Mouse (Mus musculus): ENCODE results near the gene Hapln2.
A peak's percentile ranks its signal among the peaks of the same experiment; 100 is the strongest.

Hapln2 gene

DNA sequence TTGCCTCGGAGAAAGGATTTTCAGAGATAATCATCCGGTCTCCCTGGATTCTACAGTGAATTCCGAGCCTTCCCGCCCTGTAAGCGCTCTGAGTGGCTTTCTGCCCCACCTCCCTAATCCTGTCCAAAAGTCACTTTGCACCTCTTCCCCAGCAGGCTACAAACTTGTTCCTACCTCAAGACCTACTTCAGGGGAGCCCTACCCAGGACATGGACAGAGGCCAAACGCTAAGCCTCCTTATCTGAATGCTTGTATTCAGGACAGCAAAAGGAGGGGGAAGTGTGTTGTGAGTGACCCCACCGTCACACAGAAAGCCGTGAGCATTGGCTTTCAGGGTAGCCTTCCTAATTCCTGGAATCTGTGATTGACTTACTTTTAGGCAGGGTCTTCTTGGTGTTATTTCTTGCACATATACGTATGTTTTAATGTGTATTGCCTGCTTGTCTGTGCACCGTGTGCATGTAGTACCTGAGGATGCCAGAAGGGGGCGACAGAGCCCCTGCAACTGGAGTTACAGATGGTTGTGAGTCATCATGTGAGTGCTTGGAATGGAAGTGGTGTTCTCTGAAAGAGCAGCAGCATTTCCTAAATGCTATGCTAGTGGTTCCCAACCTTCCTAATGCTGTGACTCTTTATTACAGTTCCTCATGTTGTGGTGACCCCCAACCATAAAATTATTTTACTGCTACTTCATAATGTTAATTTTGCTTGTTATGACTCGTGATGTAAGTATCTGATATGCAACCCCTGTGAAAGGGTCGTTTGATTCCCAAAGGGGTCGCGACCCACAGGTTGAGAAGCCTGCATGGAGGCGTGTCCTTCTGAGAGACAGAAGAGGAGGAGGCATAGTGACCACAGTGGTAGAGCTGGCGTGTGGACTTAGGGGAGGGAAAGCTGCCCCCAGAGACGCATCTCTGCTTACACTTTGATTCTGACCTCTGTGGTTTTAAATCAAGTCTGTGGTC, 21.3 kb downstream of the Hapln2 start:
- DNase-seq (ENCODE audit: low spot score) = peak; percentile 69

GRCm38 (mm10) chr3:88002291-88002976, 24.9 kb downstream of the Hapln2 start:
- peak; percentile 69 for DNase-seq (ENCODE audit: low spot score)

DNA sequence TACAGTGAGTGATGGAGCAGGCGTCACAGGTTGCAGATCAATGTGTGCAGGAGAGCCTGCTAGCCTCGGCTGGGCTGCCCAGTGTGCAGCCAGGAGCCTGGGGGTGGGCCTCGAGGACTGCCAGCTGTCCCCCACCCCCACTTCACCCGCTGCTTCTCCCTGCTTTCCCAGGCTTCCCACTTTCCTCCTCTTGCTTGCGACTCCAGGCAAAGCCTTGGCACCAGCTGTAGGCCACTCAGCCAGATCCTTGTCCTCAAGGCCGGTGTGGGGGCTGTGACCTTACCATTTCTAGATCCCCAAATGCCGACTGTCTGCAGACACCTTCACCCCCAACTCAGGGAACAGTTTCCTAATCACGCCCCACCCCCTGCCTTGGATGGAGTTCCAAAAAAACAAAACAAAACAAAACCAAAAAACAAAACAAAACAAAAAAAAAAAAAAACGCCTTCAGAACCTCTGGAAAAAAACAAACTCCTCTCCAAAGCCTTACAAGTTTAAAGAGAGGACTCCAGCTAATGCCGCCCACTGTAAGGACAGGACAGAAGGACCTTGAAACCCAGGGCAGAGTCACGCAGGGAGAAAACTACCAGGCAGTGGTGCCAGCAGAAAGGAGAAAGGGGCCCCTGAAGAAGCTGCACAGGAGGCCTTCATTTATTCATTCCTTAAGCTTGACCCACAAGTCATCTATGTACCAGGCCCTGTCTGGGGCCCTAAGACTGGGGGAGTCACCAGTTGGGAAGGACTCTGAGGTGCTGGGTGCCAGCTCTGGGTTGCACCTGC, 26.4 kb downstream of the Hapln2 start:
- peak; percentile 68 for DNase-seq (ENCODE audit: low spot score)

GRCm38 (mm10) chr3:88000181-88000580, 27.2 kb downstream of the Hapln2 start, which contains the start of gene Bcan:
TSS of gene Bcan (minus strand) at chr3:88000230.
- peak; percentile 69 for DNase-seq (ENCODE audit: low spot score)

DNA sequence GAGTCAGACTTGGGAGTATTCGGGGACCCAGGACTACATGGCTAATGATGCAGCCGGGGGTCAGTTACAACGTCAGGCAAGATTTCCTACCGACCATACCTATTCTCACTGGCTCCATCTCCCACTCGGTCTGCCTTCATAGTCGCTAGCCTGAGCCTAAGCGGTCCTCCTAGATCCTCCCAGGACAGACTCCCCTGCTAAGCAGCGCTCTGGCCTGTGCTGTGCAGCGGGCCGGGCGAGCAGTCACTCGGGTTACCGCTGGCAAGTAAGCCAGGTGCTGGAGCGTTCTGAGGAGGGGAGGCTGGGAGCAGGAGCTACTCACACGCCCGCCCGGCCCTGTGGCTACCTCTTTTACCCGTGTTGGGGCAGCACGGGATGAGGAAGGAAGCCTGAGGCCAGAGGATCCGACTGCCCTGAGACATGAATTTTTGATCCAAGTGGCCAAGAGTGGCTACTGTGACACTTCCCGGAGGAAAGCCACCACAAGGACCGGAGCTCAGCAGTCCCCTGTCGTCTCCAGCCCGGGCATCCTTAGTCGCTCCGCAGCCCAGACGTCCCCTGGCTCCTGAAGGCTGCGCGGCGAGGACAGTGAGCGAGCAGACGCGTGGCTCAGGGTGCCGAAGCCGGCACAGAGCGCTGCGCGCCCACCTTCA, 28.0 kb downstream of the Hapln2 start:
- no peak for DNase-seq (ENCODE audit: low spot score)

- DNase-seq (ENCODE audit: low spot score) = no peak
Measured at GRCm38 (mm10) chr3:87998747-87999146, 28.6 kb downstream of the Hapln2 start.

GRCm38 (mm10) chr3:87996971-87997614, 30.3 kb downstream of the Hapln2 start:
- DNase-seq (ENCODE audit: low spot score) = peak; percentile 78

- no peak for DNase-seq (ENCODE audit: low spot score)
Measured at GRCm38 (mm10) chr3:87996401-87996800, 31.0 kb downstream of the Hapln2 start.

DNA sequence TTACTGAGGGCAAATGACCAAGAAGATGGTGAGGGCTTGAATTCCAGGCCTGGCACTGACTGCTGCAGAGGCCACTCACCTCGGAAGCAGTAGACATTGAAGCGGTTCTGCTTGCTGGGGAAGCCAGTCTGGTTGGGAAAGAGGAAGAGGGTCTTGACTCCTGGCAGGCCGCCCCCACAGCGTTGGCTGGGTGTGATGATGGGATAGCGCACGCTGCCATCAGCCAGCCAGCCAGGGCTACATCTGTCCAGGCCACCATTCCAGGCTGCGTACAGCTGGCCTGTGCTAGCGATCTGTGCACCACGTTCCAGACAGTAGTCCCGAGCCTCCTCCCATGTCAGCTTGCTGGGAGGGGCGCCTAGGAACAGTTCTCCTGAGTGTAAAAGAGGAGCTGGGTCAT, 32.1 kb downstream of the Hapln2 start:
- DNase-seq (ENCODE audit: low spot score) = no peak

DNA sequence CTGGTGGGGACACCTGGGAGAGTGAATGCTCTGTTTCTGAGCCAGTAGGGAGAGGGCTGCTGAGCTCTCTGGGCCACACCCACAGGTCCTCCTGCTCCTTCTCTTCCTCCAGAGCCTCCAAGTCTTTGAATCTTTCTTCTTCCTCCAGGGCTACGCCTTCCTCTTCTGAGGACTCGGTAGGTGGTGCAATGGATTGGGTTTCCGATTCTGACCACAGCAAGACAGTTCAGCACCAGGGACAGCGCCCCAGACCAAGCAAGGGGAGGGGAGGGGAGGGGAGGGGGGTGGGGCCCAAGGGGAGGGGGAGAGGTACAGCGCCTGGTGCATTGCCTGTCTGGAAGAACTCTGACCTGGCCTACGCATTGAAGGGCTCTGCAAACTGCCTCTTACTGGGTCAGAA, 33.9 kb downstream of the Hapln2 start:
- DNase-seq (ENCODE audit: low spot score) = peak; percentile 81

DNA sequence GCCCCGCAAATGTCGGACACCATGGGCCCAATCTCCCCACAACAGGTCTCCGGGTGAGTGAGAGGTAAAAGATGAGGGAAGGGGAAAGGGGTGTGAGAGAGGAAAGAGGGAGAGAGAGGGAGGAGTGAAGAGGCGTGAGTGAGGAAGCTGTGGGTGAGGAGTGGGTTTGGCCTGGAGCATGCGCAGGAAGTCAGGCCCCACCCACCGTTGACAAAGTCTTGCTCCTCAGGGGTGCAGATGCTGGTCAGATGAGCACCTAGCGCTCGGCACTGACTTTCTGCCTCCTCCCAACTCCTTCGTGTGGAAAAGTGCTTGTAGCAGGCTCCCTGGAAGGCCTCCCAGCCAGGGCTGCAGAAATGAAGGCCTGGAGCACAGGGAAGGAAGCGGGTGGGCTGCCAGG, 37.4 kb downstream of the Hapln2 start:
- no peak for DNase-seq (ENCODE audit: low spot score)

DNA sequence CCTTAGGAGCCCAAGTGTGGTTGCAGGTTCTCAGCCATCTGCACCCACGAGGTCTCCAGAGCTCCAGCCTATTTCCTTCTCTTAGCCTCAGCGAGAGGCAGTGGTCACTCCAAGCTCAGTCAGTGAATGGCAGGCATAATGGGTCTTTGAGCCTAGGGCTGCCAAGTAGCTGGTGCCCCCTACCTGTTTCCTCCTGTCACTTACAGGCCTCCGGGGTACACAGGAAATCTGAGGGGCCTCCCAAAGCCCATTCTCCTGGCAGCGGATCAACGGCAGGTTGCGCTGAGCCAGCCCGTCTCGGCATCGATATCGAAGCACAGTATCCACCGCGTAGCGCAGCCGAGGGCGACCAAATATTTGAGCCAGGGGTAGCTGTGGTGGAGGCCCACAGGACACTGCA, 39.3 kb downstream of the Hapln2 start:
- no peak for DNase-seq (ENCODE audit: low spot score)

GRCm38 (mm10) chr3:87987633-87988032, 39.8 kb downstream of the Hapln2 start:
- no peak for DNase-seq (ENCODE audit: low spot score)

- peak; percentile 100 for DNase-seq (ENCODE audit: low spot score)
Measured at GRCm38 (mm10) chr3:87986868-87987267, 40.5 kb downstream of the Hapln2 start.

DNA sequence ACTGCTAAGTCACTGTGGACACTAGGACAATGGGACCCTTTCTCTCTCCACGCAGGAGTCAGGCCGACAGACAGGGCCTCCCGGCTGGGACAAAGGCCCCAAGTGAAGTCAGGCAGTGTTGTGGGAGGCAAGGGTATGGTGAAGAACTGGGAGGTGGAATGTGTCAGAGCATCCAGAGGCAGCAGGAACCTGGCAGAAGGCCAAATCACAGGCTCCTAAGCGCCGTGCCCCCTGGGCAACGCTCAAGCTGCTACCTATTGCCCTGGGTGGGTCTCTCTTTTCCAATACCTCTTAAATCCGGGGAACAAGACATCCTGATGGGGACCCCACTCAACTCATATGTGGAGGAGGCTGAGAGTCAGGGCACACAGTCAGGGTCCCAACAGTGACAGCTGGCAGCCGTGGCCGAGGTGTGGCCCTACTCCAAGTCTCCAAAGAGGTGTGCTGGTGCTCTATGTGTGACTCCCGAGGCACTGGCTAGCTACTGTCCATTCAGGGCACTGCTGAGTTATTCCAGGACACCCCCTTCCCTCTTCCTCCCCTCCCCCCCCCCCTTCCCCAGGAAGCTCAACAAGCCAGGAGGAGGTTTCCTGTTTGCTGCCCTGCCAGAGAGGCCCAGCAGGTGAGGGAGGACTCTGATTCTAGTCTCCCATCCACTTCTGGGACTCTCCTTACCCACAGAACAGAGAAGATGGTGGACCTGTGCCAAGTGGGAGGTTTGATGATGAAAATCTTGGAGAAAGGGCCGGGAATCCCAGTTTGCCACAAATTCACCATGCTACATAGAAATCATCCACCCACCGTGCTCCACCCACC, 41.7 kb downstream of the Hapln2 start:
- DNase-seq (ENCODE audit: low spot score) = peak; percentile 74

DNA sequence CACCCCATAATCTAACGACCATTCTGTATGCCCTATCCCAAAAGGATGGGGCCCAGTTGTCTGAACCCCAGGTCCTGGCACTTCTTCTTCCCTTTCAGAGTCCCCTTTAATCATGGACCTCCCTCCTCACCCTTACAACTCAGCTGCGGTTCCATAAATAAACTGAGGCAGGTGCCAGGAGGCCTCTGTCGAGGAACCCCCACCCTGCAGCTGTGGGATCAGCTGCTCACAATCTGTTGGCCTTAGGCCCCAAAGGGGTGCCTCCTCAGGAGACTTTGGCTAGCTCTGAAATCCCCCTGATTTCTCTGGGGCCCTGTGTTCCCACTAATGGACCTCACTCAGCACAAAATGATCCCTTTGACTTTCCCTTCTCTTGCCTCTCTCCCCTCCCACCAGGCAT, 43.3 kb downstream of the Hapln2 start:
- no peak for DNase-seq (ENCODE audit: low spot score)

DNA sequence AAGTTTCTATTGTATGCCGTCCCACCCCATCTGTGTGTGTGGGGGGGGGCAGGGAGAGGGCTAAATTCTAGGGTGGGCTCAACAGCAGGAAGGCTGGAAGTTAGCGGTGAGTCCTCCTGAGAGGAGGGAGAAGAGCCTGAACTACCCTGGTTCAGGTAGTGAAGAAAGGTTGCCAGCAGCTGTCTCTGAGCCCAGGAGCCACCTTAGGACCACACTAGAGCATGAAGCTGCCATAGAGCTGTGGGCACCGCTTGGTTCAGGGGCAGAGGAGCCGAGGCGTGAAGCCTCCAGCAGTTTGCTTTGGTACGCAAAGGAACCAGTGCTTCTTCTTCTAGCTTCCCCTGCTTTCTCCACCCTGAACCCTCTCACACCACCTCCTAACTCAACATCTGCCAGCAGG, 43.8 kb downstream of the Hapln2 start:
- DNase-seq (ENCODE audit: low spot score) = no peak

- no peak for DNase-seq (ENCODE audit: low spot score)
Measured at GRCm38 (mm10) chr3:87982836-87983601, 44.4 kb downstream of the Hapln2 start.
